In the genomic region with DNA sequence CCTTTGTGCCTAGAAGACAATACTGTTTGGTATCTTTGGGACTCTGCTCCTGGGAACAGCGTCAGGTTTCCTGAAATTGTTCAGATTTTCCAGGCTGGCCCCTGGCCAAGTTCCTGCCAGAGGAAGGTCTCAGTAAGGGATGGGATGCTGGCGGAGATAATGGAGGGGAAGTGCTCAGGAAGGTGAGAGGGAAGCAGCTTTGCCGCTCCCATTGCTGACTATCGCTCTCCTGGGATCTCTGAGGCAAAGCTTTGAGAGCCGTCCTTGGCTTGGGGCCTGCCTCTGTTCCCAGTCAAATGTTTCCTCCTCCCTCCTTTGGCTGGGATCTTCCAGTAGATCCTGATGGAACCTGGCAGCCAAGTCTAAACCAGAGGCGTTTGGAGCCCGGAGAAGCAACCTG, we compare ENCODE assay signal across 10 mouse cellular contexts. TPM values are rescaled to one million over a fixed set of nuclear protein-coding genes. Genes with fewer than 3 reads are reported as not detected.
DNase-seq lines count a peak whose midpoint lies in the region; ATAC-seq and TF ChIP-seq lines count a peak whose summit lies in the region.
"Had no signal": no experiment of that assay in that cellular context is flagged by ENCODE, and none has a peak within 500 bp of the region (broad histone marks: within the 10 kb centered on the region; RNA-seq: fewer than 3 reads in every experiment).

No protein-coding gene starts in this region.

- peak overlapping the region; percentile 69 for H3K27ac ChIP-seq in neural tube, embryonic 13.5 days (replicated peaks)
- H3K27ac ChIP-seq in heart, postnatal 0 days (ENCODE audit: low read depth) = peak overlapping the region; percentile 98
- H3K27ac ChIP-seq: neural tube, embryonic 12.5 days had no signal

- H3K4me2 ChIP-seq in neural tube, embryonic 13.5 days = no peak overlapping the region
- 0 out of 2 replicates have a peak overlapping the region, but pooled peaks have one; percentile 4 for H3K4me2 ChIP-seq in heart, postnatal 0 days (ENCODE audit: low read depth, low read length)
- H3K4me2 ChIP-seq: neural tube, embryonic 12.5 days had no signal

- no peak for ATAC-seq in neural tube, embryonic 13.5 days (ENCODE audit: low read depth)
- ATAC-seq in heart, postnatal 0 days (ENCODE audit: insufficient read depth, low read depth) = peak; percentile 45
- ATAC-seq in megakaryocyte progenitor cell, adult 5-6 weeks (replicated peaks; ENCODE audit: poor library complexity) = no peak
- ATAC-seq in inflammation-experienced regulatory T-cells, adult 6 months = no peak
- ATAC-seq: Patski had no signal

- H3K4me1 ChIP-seq in neural tube, embryonic 13.5 days (replicated peaks) = peaks cover 29% of the 10 kb centered on the region
- H3K4me1 ChIP-seq in heart, postnatal 0 days (ENCODE audit: control insufficient read depth, insufficient read depth) = peaks cover 22% of the 10 kb centered on the region

- H3K4me3 ChIP-seq in neural tube, embryonic 13.5 days = no peak overlapping the region
- H3K4me3 ChIP-seq in heart, postnatal 0 days (ENCODE audit: low read depth, low read length) = no peak overlapping the region
- H3K4me3 ChIP-seq: neural tube, embryonic 12.5 days had no signal

- WGBS in neural tube, embryonic 13.5 days = 70% methylated on average over 7 of the region's 7 CpGs
- WGBS in heart, postnatal 0 days = 37% methylated on average over 7 of the region's 7 CpGs

- no peak for TF ChIP-seq CTCF in heart, postnatal 0 days (IDR thresholded peaks at IDR 0.05; ENCODE audit: low read depth)

- H3K9ac ChIP-seq in neural tube, embryonic 13.5 days = no peak overlapping the region
- no peak overlapping the region for H3K9ac ChIP-seq in heart, postnatal 0 days (replicated peaks; ENCODE audit: low read depth, low read length)
- H3K9ac ChIP-seq: neural tube, embryonic 12.5 days had no signal

- H3K36me3 ChIP-seq in neural tube, embryonic 13.5 days = peaks cover 2% of the 10 kb centered on the region; the same call in 1 of the 2 replicates
- no peaks in the 10 kb centered on the region for H3K36me3 ChIP-seq in heart, postnatal 0 days (replicated peaks; ENCODE audit: control insufficient read depth, insufficient read depth, low read length)
- H3K36me3 ChIP-seq: neural tube, embryonic 12.5 days had no signal

- H3K27me3 ChIP-seq in neural tube, embryonic 13.5 days = no peaks in the 10 kb centered on the region
- H3K27me3 ChIP-seq in heart, postnatal 0 days (ENCODE audit: control insufficient read depth, insufficient read depth, low read length) = no peaks in the 10 kb centered on the region
- H3K27me3 ChIP-seq: neural tube, embryonic 12.5 days; Patski had no signal

- no peak for DNase-seq in neural tube, embryonic 10.5 days (ENCODE audit: extremely low spot score, low spot score)
- DNase-seq in cerebellum, postnatal 25 days = peak; percentile 66 to 67
- DNase-seq in heart, postnatal 0 days (ENCODE audit: low spot score) = peak; percentile 86
- DNase-seq in layer of hippocampus, postnatal 10 days (ENCODE audit: low spot score in 2 of 2) = peak; percentile 33 to 38
- peak; percentile 33 for DNase-seq in ovary, postnatal 14 days (ENCODE audit: low spot score)

- TF ChIP-seq EP300 in heart, postnatal 0 days (IDR thresholded peaks at IDR 0.05; ENCODE audit: low read depth) = peak; percentile 98

- H3K9me3 ChIP-seq in neural tube, embryonic 13.5 days = no peaks in the 10 kb centered on the region
- no peaks in the 10 kb centered on the region for H3K9me3 ChIP-seq in heart, postnatal 0 days (replicated peaks; ENCODE audit: control insufficient read depth, low read length)
- H3K9me3 ChIP-seq: neural tube, embryonic 12.5 days had no signal

RNA-seq across cellular contexts. Expression of a gene that starts 1.5 kb away (rescaled TPM):
- polyA plus RNA-seq in neural tube, embryonic 13.5 days (2015; fragmentation: Nextera tagmentation; extraction: Ambion mirVana) = 201 and 208 TPM in 2 replicates
- 83.5 and 87.1 TPM in 2 replicates for total RNA-seq in heart, postnatal 0 days (2014; rRNA removed; ENCODE audit: low replicate concordance)
- polyA plus RNA-seq in heart, postnatal 0 days (2015; fragmentation: Nextera tagmentation; extraction: Ambion mirVana) = 114 and 125 TPM in 2 replicates
- total RNA-seq in layer of hippocampus, postnatal 10 days (2021) = 10 to 100 TPM; 64.3 to 65.2 TPM
- 54.5 and 70.3 TPM in 2 replicates for total RNA-seq in megakaryocyte progenitor cell, adult 5-6 weeks (2015)
- 49.6 and 51.7 TPM in 2 replicates for total RNA-seq in megakaryocyte progenitor cell, adult 5-6 weeks (2017)
- 10 to 100 TPM; 11.7 to 25.1 (median 13.1) TPM for polyA plus RNA-seq in inflammation-experienced regulatory T-cells, adult 6 months (2017; shearing (Covaris generic))

RNA-seq across cellular contexts. Expression of a gene that starts 38.1 kb away (rescaled TPM):
- polyA plus RNA-seq in neural tube, embryonic 13.5 days (2015; fragmentation: Nextera tagmentation; extraction: Ambion mirVana) = 49.6 and 60.2 TPM in 2 replicates
- total RNA-seq in heart, postnatal 0 days (2014; rRNA removed; ENCODE audit: low replicate concordance) = not detected in 2 replicates
- 0.51 and 0.75 TPM in 2 replicates for polyA plus RNA-seq in heart, postnatal 0 days (2015; fragmentation: Nextera tagmentation; extraction: Ambion mirVana)
- total RNA-seq in layer of hippocampus, postnatal 10 days (2021) = 10 to 100 TPM; 29.0 to 35.8 TPM
- not detected in 2 replicates for total RNA-seq in megakaryocyte progenitor cell, adult 5-6 weeks (2015)
- total RNA-seq in megakaryocyte progenitor cell, adult 5-6 weeks (2017) = not detected in 2 replicates
- polyA plus RNA-seq in inflammation-experienced regulatory T-cells, adult 6 months (2017; shearing (Covaris generic)) = under 1 TPM in 1 of 3 experiments, not detected in 2; 0.27 TPM
- polyA plus RNA-seq: Patski had no signal

Comparison
In these comparisons a context has a peak if more than half of its experiments do, and no peak if none do; other contexts are left out.
1. RNA of a gene that starts 38.1 kb away (total RNA-seq): 29.0 to 35.8 TPM in layer of hippocampus, postnatal 10 days; not detected in heart, postnatal 0 days and not detected in megakaryocyte progenitor cell, adult 5-6 weeks; every median in the first group is over 10 times any median in the second.